Mouse (Mus musculus): ENCODE data around the gene Olfr1029. TPM values are rescaled to one million over a fixed set of nuclear protein-coding genes. Genes with fewer than 3 reads are reported as not detected.
"Not testable (repeated sequence)": the region's sequence is repeated elsewhere in the genome, so short reads cannot be mapped to it uniquely, and the experiment has no call there.

Olfr1029 gene
- total RNA-seq (2014; rRNA removed) (not detected in 2 replicates), polyA plus RNA-seq (2015; fragmentation: Nextera tagmentation; extraction: Ambion mirVana) (not detected in 2 replicates)

- H3K36me3 ChIP-seq (ENCODE audit: insufficient read depth, low read length) = no peaks in the 10 kb centered on the region
- TF ChIP-seq CTCF (IDR thresholded peaks at IDR 0.05) = no peak
- no peaks in the 10 kb centered on the region for H3K27me3 ChIP-seq (ENCODE audit: insufficient read depth, low read length)
- H3K4me2 ChIP-seq (ENCODE audit: low read depth, low read length, poor library complexity, severe bottlenecking) = no peak within 1 kb of the TSS
- ATAC-seq (ENCODE audit: low FRiP score) (no peak), DNase-seq (ENCODE audit: low spot score) (no peak)
- H3K4me1 ChIP-seq (ENCODE audit: insufficient read depth, low read length) = no peaks in the 10 kb centered on the region
- H3K9ac ChIP-seq (replicated peaks; ENCODE audit: low read length, poor library complexity, severe bottlenecking) = no peak within 1 kb of the TSS
- no peaks in the 10 kb centered on the region for H3K9me3 ChIP-seq (ENCODE audit: low read length)
- no peak within 1 kb of the TSS for H3K4me3 ChIP-seq (ENCODE audit: low read depth, low read length)
- no peak within 1 kb of the TSS for H3K27ac ChIP-seq (ENCODE audit: low read depth, low read length)
- WGBS = 82% methylated on average over 2 of the region's 2 CpGs
Measured at GRCm38 (mm10) chr2:85973595-85973994, at the start of gene Olfr1029. Gene Olfr1029 (plus strand): TSS chr2:85973895.

GRCm38 (mm10) chr2:85950137-85950536, 23.6 kb upstream of the Olfr1029 start, which contains the start of gene Olfr1028:
Gene Olfr1028 (plus strand): TSS chr2:85950437.
- no peak within 1 kb of the TSS for H3K4me2 ChIP-seq (ENCODE audit: low read depth, low read length, poor library complexity, severe bottlenecking)
- no peak for TF ChIP-seq CTCF (IDR thresholded peaks at IDR 0.05)
- DNase-seq (ENCODE audit: low spot score) = no peak
- no peak within 1 kb of the TSS for H3K27ac ChIP-seq (ENCODE audit: low read depth, low read length)
- H3K36me3 ChIP-seq (ENCODE audit: insufficient read depth, low read length) = no peaks in the 10 kb centered on the region
- H3K4me3 ChIP-seq (ENCODE audit: low read depth, low read length) = no peak within 1 kb of the TSS
- H3K4me1 ChIP-seq (ENCODE audit: insufficient read depth, low read length) = no peaks in the 10 kb centered on the region
- no peaks in the 10 kb centered on the region for H3K27me3 ChIP-seq (ENCODE audit: insufficient read depth, low read length)
- H3K9ac ChIP-seq (replicated peaks; ENCODE audit: low read length, poor library complexity, severe bottlenecking) = no peak within 1 kb of the TSS
- ATAC-seq (ENCODE audit: low FRiP score) = no peak
- 80% methylated on average over 1 of the region's 1 CpGs for WGBS
- H3K9me3 ChIP-seq (ENCODE audit: low read length) = no peaks in the 10 kb centered on the region

- DNase-seq (ENCODE audit: low spot score) (no peak), ATAC-seq (ENCODE audit: low FRiP score) (no peak)
- no peak within 1 kb of the TSS for H3K4me2 ChIP-seq (ENCODE audit: low read depth, low read length, poor library complexity, severe bottlenecking)
- no peak for TF ChIP-seq CTCF (IDR thresholded peaks at IDR 0.05)
- H3K27ac ChIP-seq (ENCODE audit: low read depth, low read length) = no peak within 1 kb of the TSS
- H3K9ac ChIP-seq (replicated peaks; ENCODE audit: low read length, poor library complexity, severe bottlenecking) = no peak within 1 kb of the TSS
- no peaks in the 10 kb centered on the region for H3K36me3 ChIP-seq (ENCODE audit: insufficient read depth, low read length)
- H3K4me1 ChIP-seq (ENCODE audit: insufficient read depth, low read length) = no peaks in the 10 kb centered on the region
- H3K4me3 ChIP-seq (ENCODE audit: low read depth, low read length) = no peak within 1 kb of the TSS
- no peaks in the 10 kb centered on the region for H3K9me3 ChIP-seq (ENCODE audit: low read length)
- 68% methylated on average over 1 of the region's 1 CpGs for WGBS
- H3K27me3 ChIP-seq (ENCODE audit: insufficient read depth, low read length) = no peaks in the 10 kb centered on the region
Measured at GRCm38 (mm10) chr2:85978976-85979375, 5.3 kb downstream of the Olfr1029 start, which contains the start of gene Olfr1030. Gene Olfr1030 (plus strand): TSS chr2:85979276.

GRCm38 (mm10) chr2:85990004-85990403, 16.3 kb downstream of the Olfr1029 start, which contains the start of gene Olfr1031:
Gene Olfr1031 (plus strand): TSS chr2:85990304.
- ATAC-seq (ENCODE audit: low FRiP score) = no peak
- Histone ChIP-seq H3K4me1 (ENCODE audit: insufficient read depth, low read length) (no peaks in the 10 kb centered on the region), H3K27ac (ENCODE audit: low read depth, low read length) (no peak within 1 kb of the TSS), H3K4me3 (ENCODE audit: low read depth, low read length) (no peak within 1 kb of the TSS), H3K4me2 (ENCODE audit: low read depth, low read length, poor library complexity, severe bottlenecking) (no peak within 1 kb of the TSS), H3K9ac (replicated peaks; ENCODE audit: low read length, poor library complexity, severe bottlenecking) (no peak within 1 kb of the TSS), H3K9me3 (ENCODE audit: low read length) (no peaks in the 10 kb centered on the region), H3K36me3 (ENCODE audit: insufficient read depth, low read length) (no peaks in the 10 kb centered on the region), H3K27me3 (ENCODE audit: insufficient read depth, low read length) (no peaks in the 10 kb centered on the region)
- no peak for TF ChIP-seq CTCF (IDR thresholded peaks at IDR 0.05)
- WGBS = 58% methylated on average over 3 of the region's 3 CpGs
- no peak for DNase-seq (ENCODE audit: low spot score)

- 83% methylated on average over 7 of the region's 7 CpGs for WGBS
- no peaks in the 10 kb centered on the region for H3K36me3 ChIP-seq (ENCODE audit: insufficient read depth, low read length)
- no peak for TF ChIP-seq CTCF (IDR thresholded peaks at IDR 0.05)
- H3K27me3 ChIP-seq (ENCODE audit: insufficient read depth, low read length) = no peaks in the 10 kb centered on the region
- H3K27ac ChIP-seq (ENCODE audit: low read depth, low read length) = no peak within 1 kb of the TSS
- no peak within 1 kb of the TSS for H3K4me3 ChIP-seq (ENCODE audit: low read depth, low read length)
- H3K4me1 ChIP-seq (ENCODE audit: insufficient read depth, low read length) = no peaks in the 10 kb centered on the region
- H3K9me3 ChIP-seq (ENCODE audit: low read length) = no peaks in the 10 kb centered on the region
- no peak within 1 kb of the TSS for H3K9ac ChIP-seq (replicated peaks; ENCODE audit: low read length, poor library complexity, severe bottlenecking)
- DNase-seq (ENCODE audit: low spot score) = no peak
- no peak for ATAC-seq (ENCODE audit: low FRiP score)
- H3K4me2 ChIP-seq (ENCODE audit: low read depth, low read length, poor library complexity, severe bottlenecking) = no peak within 1 kb of the TSS
Measured at GRCm38 (mm10) chr2:86005240-86005639, 31.5 kb downstream of the Olfr1029 start, which contains the start of gene Olfr1032. Gene Olfr1032 (plus strand): TSS chr2:86005540.

- 1% methylated on average over 10 of the region's 11 CpGs for WGBS
- DNase-seq (ENCODE audit: low spot score) = peak; percentile 33
- not testable (repeated sequence) for H3K27me3 ChIP-seq (ENCODE audit: insufficient read depth, low read length); H3K4me1 ChIP-seq (ENCODE audit: insufficient read depth, low read length); H3K36me3 ChIP-seq (ENCODE audit: insufficient read depth, low read length); H3K9ac ChIP-seq (replicated peaks; ENCODE audit: low read length, poor library complexity, severe bottlenecking); H3K9me3 ChIP-seq (ENCODE audit: low read length); ATAC-seq (ENCODE audit: low FRiP score); H3K27ac ChIP-seq (ENCODE audit: low read depth, low read length)
- Histone ChIP-seq H3K4me2 (ENCODE audit: low read depth, low read length, poor library complexity, severe bottlenecking) (peak within 1 kb of the TSS; percentile 45), H3K4me3 (ENCODE audit: low read depth, low read length) (peak within 1 kb of the TSS; percentile 32)
Measured at GRCm38 (mm10) chr2:86020406-86020805, 46.7 kb downstream of the Olfr1029 start, which contains the start of gene Olfr1033. Gene Olfr1033 (plus strand): TSS chr2:86020633.

GRCm38 (mm10) chr2:86021518-86021917, 47.8 kb downstream of the Olfr1029 start:
- H3K9ac ChIP-seq (replicated peaks; ENCODE audit: low read length, poor library complexity, severe bottlenecking); H3K27ac ChIP-seq (ENCODE audit: low read depth, low read length); DNase-seq (ENCODE audit: low spot score); H3K4me3 ChIP-seq (ENCODE audit: low read depth, low read length); H3K4me1 ChIP-seq (ENCODE audit: insufficient read depth, low read length); H3K36me3 ChIP-seq (ENCODE audit: insufficient read depth, low read length); H3K27me3 ChIP-seq (ENCODE audit: insufficient read depth, low read length); ATAC-seq (ENCODE audit: low FRiP score); H3K4me2 ChIP-seq (ENCODE audit: low read depth, low read length, poor library complexity, severe bottlenecking); H3K9me3 ChIP-seq (ENCODE audit: low read length): not testable (repeated sequence)
- WGBS = 63% methylated on average over 2 of the region's 9 CpGs
